Mouse (Mus musculus) small intestine, adult 2 months (tissue): ENCODE measurements at regions not wholly inside any gene's neighbourhood (a gene's known extent, or its start where the extent isn't known, plus 50 kb on each side); places are given as distances from the start of the nearest gene placed in this dataset.
"Not testable (repeated sequence)": the region's sequence is repeated elsewhere in the genome, so short reads cannot be mapped to it uniquely, and the experiment has no call there.

ENCODE experiments used
- CTCF ChIP-seq: fragments of 200-500 bp; IDR thresholded peaks from 2 replicates; pipeline ENCODE4 v1.5.1; 2012; ENCODE audit warnings: low read depth, mild to moderate bottlenecking, control low read depth, inconsistent platforms, low read length, moderate library complexity, mixed read lengths; ENCODE audit not compliant: insufficient replicate concordance, insufficient read length; ENCODE audit errors: extremely low read depth
- POLR2A ChIP-seq: fragments of 200-500 bp; IDR thresholded peaks from 2 replicates; pipeline ENCODE4 v1.6.1; 2012; ENCODE audit warnings: low read depth, mild to moderate bottlenecking, control low read depth, inconsistent platforms, low read length, moderate library complexity

GRCm38 (mm10) chr14:52942438-52942837, 446.9 kb upstream of the Olfr1507 start:
- not testable (repeated sequence) for TF ChIP-seq CTCF, POLR2A
